Mouse (Mus musculus) CH12.LX (cell line): ENCODE measurements around the gene Hdac11. TPM values are rescaled to one million over a fixed set of nuclear protein-coding genes. Genes with fewer than 3 reads are reported as not detected.

Experiments used
- DNase-seq: peaks from one replicate; pipeline ENCODE4 v3.0.0-alpha.2; 2013; ENCODE audit errors: extremely low read depth
- H3K27ac ChIP-seq: 2 replicates; pipeline ENCODE4 v1.5.1; 2012; ENCODE audit warnings: low read depth, mild to moderate bottlenecking, control low read depth, moderate library complexity; ENCODE audit not compliant: insufficient read depth
- H3K27me3 ChIP-seq: replicated peaks from 2 replicates; pipeline ENCODE3; 2012; ENCODE audit warnings: inconsistent platforms
- H3K36me3 ChIP-seq, 2 experiments: replicated peaks in 1 of 2; 2 replicates each; pipeline versions ENCODE3 to v1.6.1; 2012; ENCODE audit warnings: inconsistent platforms in 1 of 2, low read length in 1 of 2, mild to moderate bottlenecking in 1 of 2, mixed read lengths in 1 of 2, moderate library complexity in 1 of 2; ENCODE audit not compliant: control insufficient read depth in 1 of 2, insufficient read depth in 1 of 2
- H3K4me1 ChIP-seq, 2 experiments: 2 replicates each; pipeline ENCODE4 v1.6.1; 2012; ENCODE audit warnings: inconsistent platforms in 1 of 2, moderate library complexity in 1 of 2; ENCODE audit not compliant: insufficient read depth in 2 of 2, control insufficient read depth in 1 of 2
- H3K4me2 ChIP-seq: 2 replicates; pipeline ENCODE4 v1.6.1; 2012; ENCODE audit warnings: low read depth, mild to moderate bottlenecking, control low read depth; ENCODE audit not compliant: poor library complexity, insufficient read depth, severe bottlenecking
- H3K4me3 ChIP-seq, 3 experiments: fragments of 150-350 bp in 1 of 3; sonication (generic) in 1 of 3; replicated peaks in 1 of 3; 2 replicates each; pipeline versions ENCODE3 to v1.5.1; 2011 to 2012; ENCODE audit warnings: low read depth in 2 of 3, low read length in 2 of 3, mild to moderate bottlenecking in 2 of 3, moderate library complexity in 2 of 3, control low read depth in 1 of 3, improper control_type of control experiment in 1 of 3, inconsistent platforms in 1 of 3, mixed read lengths in 1 of 3; ENCODE audit not compliant: poor library complexity in 1 of 3
- H3K79me2 ChIP-seq: replicated peaks from 2 replicates; pipeline ENCODE4 v1.6.1; 2012; ENCODE audit warnings: mild to moderate bottlenecking, moderate library complexity; ENCODE audit not compliant: control insufficient read depth, poor library complexity, insufficient read depth, severe bottlenecking; ENCODE audit errors: extremely low read depth
- H3K9ac ChIP-seq: 2 replicates; pipeline ENCODE4 v1.6.1; 2012; ENCODE audit warnings: low read depth, mild to moderate bottlenecking, control low read depth, moderate library complexity; ENCODE audit not compliant: insufficient read depth
- H3K9me3 ChIP-seq: replicated peaks from 2 replicates; pipeline ENCODE3; 2012; ENCODE audit warnings: low read length, inconsistent platforms, mixed read lengths
- BHLHE40 ChIP-seq: IDR thresholded peaks from 2 replicates; pipeline ENCODE4 v1.6.1; 2011; ENCODE audit warnings: mild to moderate bottlenecking, low read depth, low read length, improper control_type of control experiment
- CHD1 ChIP-seq: IDR thresholded peaks from 2 replicates; pipeline ENCODE4 v1.6.1; 2012; ENCODE audit warnings: low read depth, low read length, improper control_type of control experiment, inconsistent platforms
- CHD2 ChIP-seq: IDR thresholded peaks from 2 replicates; pipeline ENCODE4 v1.6.1; 2011; ENCODE audit warnings: low read length, improper control_type of control experiment
- CTCF ChIP-seq, 2 experiments: IDR thresholded peaks in 1 of 2; conservative IDR thresholded peaks in 1 of 2; 2 replicates each; pipeline ENCODE4 v1.5.1; 2011 to 2012; ENCODE audit warnings: low read depth in 2 of 2, low read length in 2 of 2, improper control_type of control experiment in 1 of 2, inconsistent platforms in 1 of 2, mild to moderate bottlenecking in 1 of 2, moderate library complexity in 1 of 2
- E2F4 ChIP-seq: IDR thresholded peaks from 2 replicates; pipeline ENCODE4 v1.6.1; 2011; ENCODE audit warnings: low read depth, low read length, improper control_type of control experiment; ENCODE audit not compliant: insufficient replicate concordance
- EP300 ChIP-seq: IDR thresholded peaks from 2 replicates; pipeline ENCODE4 v1.6.1; 2011; ENCODE audit warnings: low read length, improper control_type of control experiment
- ETS1 ChIP-seq: conservative IDR thresholded peaks from 2 replicates; pipeline ENCODE4 v1.6.1; 2012; ENCODE audit warnings: low read depth, mild to moderate bottlenecking, inconsistent platforms, low read length, improper control_type of control experiment, moderate library complexity
- HCFC1 ChIP-seq: IDR thresholded peaks from 2 replicates; pipeline ENCODE4 v1.6.1; 2012; ENCODE audit warnings: low read depth, mild to moderate bottlenecking, inconsistent platforms, low read length, improper control_type of control experiment
- IRF4 ChIP-seq: IDR thresholded peaks from 2 replicates; pipeline ENCODE4 v1.6.1; 2014; ENCODE audit warnings: low read depth, mild to moderate bottlenecking, inconsistent platforms, low read length, improper control_type of control experiment
- JUN ChIP-seq: IDR thresholded peaks from 2 replicates; pipeline ENCODE4 v1.6.1; 2011; ENCODE audit warnings: low read depth, mild to moderate bottlenecking, low read length, improper control_type of control experiment, moderate library complexity; ENCODE audit not compliant: insufficient read depth
- JUND ChIP-seq: conservative IDR thresholded peaks from 2 replicates; pipeline ENCODE4 v1.6.1; 2011; ENCODE audit warnings: low read depth, low read length, improper control_type of control experiment
- KAT2A ChIP-seq: IDR thresholded peaks from 2 replicates; pipeline ENCODE4 v1.6.1; 2012; ENCODE audit warnings: low read length, improper control_type of control experiment, inconsistent platforms; ENCODE audit not compliant: insufficient replicate concordance
- MAX ChIP-seq: IDR thresholded peaks from 2 replicates; pipeline ENCODE4 v1.6.1; 2011; ENCODE audit warnings: low read length, improper control_type of control experiment
- MEF2A ChIP-seq: IDR thresholded peaks from 2 replicates; pipeline ENCODE4 v1.6.1; 2014; ENCODE audit warnings: low read depth, mild to moderate bottlenecking, inconsistent platforms, low read length, improper control_type of control experiment, borderline replicate concordance
- MXI1 ChIP-seq: IDR thresholded peaks from 2 replicates; pipeline ENCODE4 v1.6.1; 2011; ENCODE audit warnings: mild to moderate bottlenecking, low read depth, low read length, improper control_type of control experiment
- MYC ChIP-seq: IDR thresholded peaks from 2 replicates; pipeline ENCODE4 v1.6.1; 2011; ENCODE audit warnings: low read depth, mild to moderate bottlenecking, improper control_type of control experiment, low read length
- NELFE ChIP-seq: IDR thresholded peaks from 2 replicates; pipeline ENCODE4 v1.6.1; 2011; ENCODE audit warnings: low read depth, low read length, improper control_type of control experiment
- NRF1 ChIP-seq: IDR thresholded peaks from 2 replicates; pipeline ENCODE4 v1.6.1; 2014; ENCODE audit warnings: low read depth, mild to moderate bottlenecking, inconsistent platforms, low read length, improper control_type of control experiment, moderate library complexity
- PAX5 ChIP-seq: IDR thresholded peaks from 2 replicates; pipeline ENCODE4 v1.6.1; 2012; ENCODE audit warnings: low read length, inconsistent platforms, mixed read lengths
- POLR2A ChIP-seq: IDR thresholded peaks from 2 replicates; pipeline ENCODE4 v1.6.1; 2011; ENCODE audit warnings: low read depth, mild to moderate bottlenecking, improper control_type of control experiment, low read length
- POLR2AphosphoS2 ChIP-seq: IDR thresholded peaks from 2 replicates; pipeline ENCODE4 v1.6.1; 2011; ENCODE audit warnings: low read depth, low read length, improper control_type of control experiment
- SIN3A ChIP-seq: IDR thresholded peaks from 2 replicates; pipeline ENCODE4 v1.6.1; 2012; ENCODE audit warnings: low read length, improper control_type of control experiment, inconsistent platforms
- SMC3 ChIP-seq: IDR thresholded peaks from 2 replicates; pipeline ENCODE4 v1.6.1; 2011; ENCODE audit warnings: low read depth, low read length, improper control_type of control experiment
- TBP ChIP-seq: conservative IDR thresholded peaks from 2 replicates; pipeline ENCODE4 v1.6.1; 2011; ENCODE audit warnings: low read depth, low read length, improper control_type of control experiment
- TCF12 ChIP-seq: IDR thresholded peaks from 2 replicates; pipeline ENCODE4 v1.6.1; 2014; ENCODE audit warnings: low read depth, mild to moderate bottlenecking, inconsistent platforms, low read length, improper control_type of control experiment
- UBTF ChIP-seq: IDR thresholded peaks from 2 replicates; pipeline ENCODE4 v1.6.1; 2012; ENCODE audit warnings: low read depth, mild to moderate bottlenecking, inconsistent platforms, low read length, improper control_type of control experiment, moderate library complexity
- USF2 ChIP-seq: conservative IDR thresholded peaks from 2 replicates; pipeline ENCODE4 v1.6.1; 2011; ENCODE audit warnings: low read depth, low read length, improper control_type of control experiment
- ZC3H11A ChIP-seq: IDR thresholded peaks from 2 replicates; pipeline ENCODE4 v1.6.1; 2012; ENCODE audit warnings: low read depth, mild to moderate bottlenecking, inconsistent platforms, low read length, improper control_type of control experiment
- ZKSCAN1 ChIP-seq: IDR thresholded peaks from 2 replicates; pipeline ENCODE4 v1.6.1; 2012; ENCODE audit warnings: low read depth, inconsistent platforms, low read length, improper control_type of control experiment, borderline replicate concordance
- ZMIZ1 ChIP-seq: IDR thresholded peaks from 2 replicates; pipeline ENCODE4 v1.6.1; 2012; ENCODE audit warnings: low read depth, mild to moderate bottlenecking, inconsistent platforms, low read length, improper control_type of control experiment
- dilution Hi-C: fragments of 300-500 bp; cut with MboI; formaldehyde crosslinking; loops from 2 replicates; pipeline ENCODE4 v1.14.3; 2020; ENCODE audit warnings: low sequenced_read_pairs; ENCODE audit not compliant: extremely low pct_unique_long_range_greater_than_20kb, extremely low pct_ligation_motif_present
- in situ Hi-C: fragments of 300-500 bp; cut with MboI; formaldehyde crosslinking; loops from 3 replicates; pipeline ENCODE4 v1.14.3; 2019; ENCODE audit warnings: low sequenced_read_pairs, low pct_ligation_motif_present, low pct_unique_long_range_greater_than_20kb, mixed read lengths
- polyA plus RNA-seq: library from polyadenylated mRNA; unstranded; fragments of >175 nt; gene quantifications from 2 replicates; pipeline ENCODE4 v1.2.1, GENCODE M21; 2012; ENCODE audit warnings: low read depth; ENCODE audit not compliant: insufficient read length
- total RNA-seq, 2 experiments: library from RNA; depleted of rRNA; stranded (reverse); fragments of 300-350 nt in 1 of 2; fragments of >200 nt in 1 of 2; gene quantifications; 2 replicates each; pipeline ENCODE4 v1.2.3; 2012 to 2014

The Hdac11 gene
- total and polyA plus RNA-seq, 3 experiments = 0.53 to 2.1 TPM; not detected in 1

DNA sequence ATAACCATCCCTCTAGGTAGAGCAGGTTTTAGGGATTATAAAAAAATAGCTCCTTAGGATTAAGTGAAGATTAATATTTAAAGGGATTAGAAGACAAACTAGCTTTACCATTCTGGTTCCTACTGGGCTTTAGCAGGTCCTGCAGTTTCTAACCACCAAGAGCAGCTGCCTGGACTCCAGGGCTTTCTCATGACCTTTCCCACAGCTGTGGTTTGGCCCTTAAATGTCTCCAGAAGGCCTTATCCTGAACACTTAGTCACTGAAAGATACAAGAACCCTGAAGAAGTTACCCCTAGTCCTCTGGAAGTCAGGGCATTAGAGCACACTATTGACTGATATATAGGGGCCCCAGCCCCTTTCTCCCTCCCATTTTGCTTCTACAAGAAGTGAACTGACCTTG, 47.0 kb upstream of the Hdac11 start:
- H3K27ac ChIP-seq = peak overlapping the region; percentile 61; the same call in 1 of the 2 replicates
- H3K36me3 ChIP-seq = peaks cover 0 to 45% of the 10 kb centered on the region in 2 experiments
- in situ Hi-C loops = no loop called here

DNA sequence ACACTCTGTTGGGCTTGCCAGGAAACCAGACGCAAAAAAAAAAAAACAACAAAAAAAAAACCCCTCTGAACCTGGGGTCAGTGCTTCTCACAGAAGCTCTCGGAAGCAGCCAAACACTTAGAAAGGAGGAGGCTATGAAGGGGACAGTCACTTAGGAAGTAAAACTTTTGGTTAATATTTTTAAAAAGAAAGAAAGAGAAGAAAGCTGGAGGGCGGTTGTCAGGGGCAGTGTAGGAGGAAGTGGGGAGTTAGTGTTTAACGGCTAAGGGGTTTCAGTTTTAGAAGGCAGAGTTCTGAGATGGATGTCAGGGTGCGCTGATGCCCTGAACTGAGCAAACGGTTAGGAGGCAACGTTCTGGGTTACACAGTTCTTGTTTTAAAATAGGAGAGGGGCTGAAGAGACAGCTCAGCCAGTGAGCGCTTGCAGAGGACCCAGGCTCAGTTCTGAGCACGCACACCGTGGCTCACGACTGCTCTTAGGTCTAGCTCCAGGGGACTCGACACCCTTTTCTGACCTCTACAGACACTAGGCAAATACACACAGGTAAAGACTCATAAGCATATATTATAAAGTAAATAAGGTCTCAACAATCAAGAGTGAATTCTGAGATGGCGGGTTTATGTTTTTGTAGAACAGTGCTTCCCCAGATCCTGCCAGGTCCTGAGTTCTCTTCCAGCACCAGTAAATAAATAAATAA, 46.0 kb upstream of the Hdac11 start:
- peak overlapping the region; percentile 93 for H3K4me2 ChIP-seq
- peaks cover 14 to 80% of the 10 kb centered on the region in 2 experiments for H3K4me1 ChIP-seq
- H3K4me3 ChIP-seq = peak overlapping the region; percentile 40 to 47 (median 46)
- H3K27ac ChIP-seq = peak overlapping the region; percentile 81
- dilution Hi-C loops (no loop called here), in situ Hi-C loops (no loop called here)
- peak; percentile 60 for DNase-seq
- peak overlapping the region; percentile 72 for H3K9ac ChIP-seq
- peaks cover 0 to 39% of the 10 kb centered on the region in 2 experiments for H3K36me3 ChIP-seq
- H3K27me3 ChIP-seq = no peaks in the 10 kb centered on the region
- H3K79me2 ChIP-seq = peaks cover 77% of the 10 kb centered on the region
- H3K9me3 ChIP-seq = peaks cover 3% of the 10 kb centered on the region
- TF ChIP-seq MAX = 0 out of 2 replicates have a peak, but pooled peaks have one; percentile 45
- peak; percentile 45; the same call in 1 of the 2 replicates for TF ChIP-seq HCFC1
- TF ChIP-seq NRF1 = no peak
- TF ChIP-seq SMC3 = no peak
- peak; percentile 35; the same call in 1 of the 2 replicates for TF ChIP-seq MEF2A
- TF ChIP-seq BHLHE40 = peak; percentile 54
- peak; percentile 47 for TF ChIP-seq JUN
- TF ChIP-seq CTCF (conservative IDR thresholded peaks at IDR 0.05 in 1 of 2, IDR thresholded peaks at IDR 0.05 in 1 of 2; ENCODE audit: low read depth in 2 of 2, low read length in 2 of 2) = no peak
- TF ChIP-seq NELFE = peak; percentile 45; the same call in 1 of the 2 replicates
- TF ChIP-seq E2F4 = 0 out of 2 replicates have a peak, but pooled peaks have one; percentile 38
- TF ChIP-seq MYC = peak; percentile 78
- peak; percentile 25 for TF ChIP-seq JUND
- TF ChIP-seq IRF4 = peak; percentile 93
- peak; percentile 57 for TF ChIP-seq POLR2A
- TF ChIP-seq POLR2AphosphoS2 = no peak
- no peak for TF ChIP-seq ZC3H11A
- TF ChIP-seq TCF12 = peak; percentile 84
- peak; percentile 48 for TF ChIP-seq ETS1
- TF ChIP-seq ZKSCAN1 = no peak
- no peak for TF ChIP-seq ZMIZ1
- no peak for TF ChIP-seq USF2
- peak; percentile 83 for TF ChIP-seq SIN3A
- TF ChIP-seq PAX5 = no peak
- no peak for TF ChIP-seq UBTF
- peak; percentile 62 for TF ChIP-seq MXI1
- peak; percentile 80 for TF ChIP-seq TBP
- peak; percentile 91 for TF ChIP-seq EP300
- peak; percentile 84; the same call in 1 of the 2 replicates for TF ChIP-seq CHD1
- TF ChIP-seq CHD2 = 0 out of 2 replicates have a peak, but pooled peaks have one; percentile 41

More for the DNA sequence above, 47.0 kb upstream of the Hdac11 start:
- TF ChIP-seq USF2 = no peak
- TF ChIP-seq BHLHE40 = no peak
- no peak for TF ChIP-seq CHD2
- no peak for TF ChIP-seq NELFE
- no peak for TF ChIP-seq POLR2AphosphoS2
- TF ChIP-seq KAT2A = no peak
- TF ChIP-seq CTCF (conservative IDR thresholded peaks at IDR 0.05 in 1 of 2, IDR thresholded peaks at IDR 0.05 in 1 of 2; ENCODE audit: low read depth in 2 of 2, low read length in 2 of 2) = no peak
- TF ChIP-seq TBP = no peak
- no peak for TF ChIP-seq MAX
- H3K4me3 ChIP-seq = no peak overlapping the region
- H3K9ac ChIP-seq = no peak overlapping the region
- H3K4me1 ChIP-seq = peaks cover 22 to 83% of the 10 kb centered on the region in 2 experiments
- peaks cover 67% of the 10 kb centered on the region for H3K79me2 ChIP-seq
- peak overlapping the region; percentile 93; the same call in 1 of the 2 replicates for H3K4me2 ChIP-seq
- dilution Hi-C loops = no loop called here
- H3K9me3 ChIP-seq = peaks cover 3% of the 10 kb centered on the region
- H3K27me3 ChIP-seq = no peaks in the 10 kb centered on the region
- no peak for DNase-seq
